Mouse (Mus musculus): ENCODE measurements at regions not wholly inside any gene's neighbourhood (a gene's known extent, or its start where the extent isn't known, plus 50 kb on each side); places are given as distances from the start of the nearest gene placed in this dataset.

GRCm38 (mm10) chrX:4899187-4899586, 52.7 kb upstream of the Btbd35f27 start:
- DNase-seq, result peak; percentile 6
